Mouse (Mus musculus) C2C12 (cell line): ENCODE results near the gene Ap5b1.

Experiments used
- CEBPB ChIP-seq: IDR thresholded peaks from one replicate; pipeline ENCODE4 v1.6.1; 2011; ENCODE audit warnings: low read depth, mild to moderate bottlenecking, control low read depth, moderate library complexity
- CTCF ChIP-seq: IDR thresholded peaks from one replicate; pipeline ENCODE4 v1.5.1; 2011; ENCODE audit not compliant: control insufficient read depth, insufficient read depth, insufficient read length
- FOSL1 ChIP-seq: IDR thresholded peaks from one replicate; pipeline ENCODE4 v1.8.0; 2011; ENCODE audit warnings: mild to moderate bottlenecking, low read length; ENCODE audit not compliant: poor library complexity, insufficient read depth, severe bottlenecking
- MAX ChIP-seq: IDR thresholded peaks from one replicate; pipeline ENCODE4 v1.6.1; 2011; ENCODE audit warnings: mild to moderate bottlenecking, control low read depth
- MYOD1 ChIP-seq: IDR thresholded peaks from one replicate; pipeline ENCODE4 v1.6.1; 2011; ENCODE audit warnings: low read depth; ENCODE audit not compliant: control insufficient read depth, insufficient read length

GRCm38 (mm10) chr19:5606196-5606595 lies 38.4 kb downstream of the Ap5b1 start:
- TF ChIP-seq MAX, result no peak
- TF ChIP-seq CTCF, result no peak
- TF ChIP-seq MYOD1, result no peak
- TF ChIP-seq CEBPB, result no peak
- no peak for TF ChIP-seq FOSL1
